Mouse (Mus musculus): ENCODE data around the gene Trpc6. TPM values are rescaled to one million over a fixed set of nuclear protein-coding genes. Genes with fewer than 3 reads are reported as not detected.

The Trpc6 gene
- total RNA-seq, 1 experiment: 0.54 TPM

GRCm38 (mm10) chr9:8643453-8643852 is 99.5 kb downstream of the Trpc6 start:
- H3K4me1 ChIP-seq (ENCODE audit: control insufficient read depth in 2 of 2, insufficient read depth in 2 of 2, low read length in 2 of 2, poor library complexity in 1 of 2): no peaks in the 10 kb centered on the region
- TF ChIP-seq HCFC1 (IDR thresholded peaks at IDR 0.05; ENCODE audit: borderline replicate concordance, insufficient read depth, low read length): no peak
- TF ChIP-seq ZC3H11A (IDR thresholded peaks at IDR 0.05; ENCODE audit: borderline replicate concordance, low read depth, low read length): no peak
- no peak for TF ChIP-seq MAFK (IDR thresholded peaks at IDR 0.05; ENCODE audit: insufficient read depth, low read depth, low read length)
- TF ChIP-seq ZNF384 (IDR thresholded peaks at IDR 0.05; ENCODE audit: low read depth, low read length): no peak
- TF ChIP-seq CHD2 (IDR thresholded peaks at IDR 0.05; ENCODE audit: low read depth, low read length): no peak

DNA sequence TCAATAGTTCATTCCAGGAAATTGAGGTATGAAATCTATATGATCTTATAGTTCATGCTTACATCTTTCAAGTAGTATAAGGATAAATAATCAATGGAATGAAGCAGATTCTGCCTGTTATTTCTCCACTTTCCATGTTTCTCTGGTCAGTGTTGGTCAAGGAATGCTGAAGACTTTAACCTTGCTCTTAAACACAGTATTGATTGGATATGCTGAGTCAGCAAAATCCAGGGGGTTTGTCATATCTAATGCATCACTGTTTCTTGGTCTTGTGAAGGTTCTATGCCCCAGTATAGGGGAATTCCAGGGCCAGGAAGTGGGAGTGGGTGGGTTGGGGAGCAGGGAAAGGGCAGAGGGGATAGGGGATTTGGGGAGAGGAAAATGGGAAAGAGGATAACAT is 111.4 kb downstream of the Trpc6 start:
- Histone ChIP-seq H3K4me1 (ENCODE audit: control insufficient read depth in 2 of 2, insufficient read depth in 2 of 2, low read length in 2 of 2, poor library complexity in 1 of 2) (no peaks in the 10 kb centered on the region), H3K36me3 (ENCODE audit: control insufficient read depth, insufficient read depth, low read length, poor library complexity, severe bottlenecking) (no peaks in the 10 kb centered on the region), H3K9me3 (ENCODE audit: control insufficient read depth, insufficient read depth, low read depth, low read length) (no peaks in the 10 kb centered on the region), H3K4me3 (ENCODE audit: insufficient read depth in 1 of 2, low read depth in 1 of 2, low read length in 2 of 2, poor library complexity in 1 of 2, severe bottlenecking in 1 of 2) (no peak overlapping the region), H3K9ac (ENCODE audit: insufficient read depth, low read depth, low read length, poor library complexity, severe bottlenecking) (no peak overlapping the region), H3K27ac (ENCODE audit: insufficient read depth, low read depth, low read length, poor library complexity, severe bottlenecking) (no peak overlapping the region)
- DNase-seq (ENCODE audit: low read depth, low spot score): no peak
- in situ Hi-C loops (cut with MboI; ENCODE audit: low sequenced_read_pairs in 2 of 2, unreplicated experiment in 2 of 2): no loop called here
- TF ChIP-seq ZNF384 (IDR thresholded peaks at IDR 0.05; ENCODE audit: low read depth, low read length): no peak
- TF ChIP-seq MAFK (IDR thresholded peaks at IDR 0.05; ENCODE audit: insufficient read depth, low read depth, low read length): peak; percentile 99
- TF ChIP-seq ZC3H11A (IDR thresholded peaks at IDR 0.05; ENCODE audit: borderline replicate concordance, low read depth, low read length): no peak
- TF ChIP-seq CHD2 (IDR thresholded peaks at IDR 0.05; ENCODE audit: low read depth, low read length): no peak

More at GRCm38 (mm10) chr9:8643453-8643852, 99.5 kb downstream of the Trpc6 start:
- Histone ChIP-seq H3K36me3 (ENCODE audit: control insufficient read depth, insufficient read depth, low read length, poor library complexity, severe bottlenecking) (no peaks in the 10 kb centered on the region), H3K9ac (ENCODE audit: insufficient read depth, low read depth, low read length, poor library complexity, severe bottlenecking) (no peak overlapping the region), H3K27ac (ENCODE audit: insufficient read depth, low read depth, low read length, poor library complexity, severe bottlenecking) (no peak overlapping the region), H3K4me3 (ENCODE audit: insufficient read depth in 1 of 2, low read depth in 1 of 2, low read length in 2 of 2, poor library complexity in 1 of 2, severe bottlenecking in 1 of 2) (no peak overlapping the region), H3K9me3 (ENCODE audit: control insufficient read depth, insufficient read depth, low read depth, low read length) (no peaks in the 10 kb centered on the region)
- in situ Hi-C loops (cut with MboI; ENCODE audit: low sequenced_read_pairs in 2 of 2, unreplicated experiment in 2 of 2): no loop called here
- no peak for DNase-seq (ENCODE audit: low read depth, low spot score)

GRCm38 (mm10) chr9:8672944-8673343 is 129.0 kb downstream of the Trpc6 start:
- in situ Hi-C loops (cut with MboI; ENCODE audit: low sequenced_read_pairs in 2 of 2, unreplicated experiment in 2 of 2): no loop called here

DNA sequence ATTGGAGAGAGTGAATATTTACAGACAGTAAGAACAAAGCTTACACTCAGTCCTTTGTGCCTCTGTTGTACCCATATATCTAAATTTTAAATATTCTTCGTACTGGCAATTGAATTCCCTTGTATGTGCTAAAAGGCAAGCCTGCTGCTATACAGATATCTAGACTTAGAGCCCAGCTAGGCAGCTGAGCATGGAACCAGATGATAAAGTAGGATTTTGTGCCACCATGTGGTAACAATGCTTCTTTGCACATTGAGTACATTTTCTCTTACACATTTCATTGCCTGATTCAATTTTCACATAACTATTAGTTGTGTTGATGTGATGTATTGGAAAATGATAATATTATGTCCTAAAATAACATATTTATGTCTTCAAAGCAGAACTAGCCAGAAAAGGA is 132.7 kb downstream of the Trpc6 start:
- Histone ChIP-seq H3K9me3 (ENCODE audit: control insufficient read depth, insufficient read depth, low read depth, low read length) (no peaks in the 10 kb centered on the region), H3K36me3 (ENCODE audit: control insufficient read depth, insufficient read depth, low read length, poor library complexity, severe bottlenecking) (no peaks in the 10 kb centered on the region), H3K9ac (ENCODE audit: insufficient read depth, low read depth, low read length, poor library complexity, severe bottlenecking) (no peak overlapping the region), H3K27ac (ENCODE audit: insufficient read depth, low read depth, low read length, poor library complexity, severe bottlenecking) (no peak overlapping the region), H3K4me3 (ENCODE audit: insufficient read depth in 1 of 2, low read depth in 1 of 2, low read length in 2 of 2, poor library complexity in 1 of 2, severe bottlenecking in 1 of 2) (no peak overlapping the region), H3K4me1 (ENCODE audit: control insufficient read depth in 2 of 2, insufficient read depth in 2 of 2, low read length in 2 of 2, poor library complexity in 1 of 2) (no peaks in the 10 kb centered on the region)
- in situ Hi-C loops (cut with MboI; ENCODE audit: low sequenced_read_pairs in 2 of 2, unreplicated experiment in 2 of 2): no loop called here
- TF ChIP-seq MAFK (IDR thresholded peaks at IDR 0.05; ENCODE audit: insufficient read depth, low read depth, low read length) (no peak), ZNF384 (IDR thresholded peaks at IDR 0.05; ENCODE audit: low read depth, low read length) (no peak), CHD2 (IDR thresholded peaks at IDR 0.05; ENCODE audit: low read depth, low read length) (no peak), ZC3H11A (IDR thresholded peaks at IDR 0.05; ENCODE audit: borderline replicate concordance, low read depth, low read length) (no peak), HCFC1 (IDR thresholded peaks at IDR 0.05; ENCODE audit: borderline replicate concordance, insufficient read depth, low read length) (no peak)
- DNase-seq (ENCODE audit: low read depth, low spot score): peak; percentile 7

More at GRCm38 (mm10) chr9:8672944-8673343, 129.0 kb downstream of the Trpc6 start:
- TF ChIP-seq CHD2 (IDR thresholded peaks at IDR 0.05; ENCODE audit: low read depth, low read length) (no peak), ZNF384 (IDR thresholded peaks at IDR 0.05; ENCODE audit: low read depth, low read length) (no peak), MAFK (IDR thresholded peaks at IDR 0.05; ENCODE audit: insufficient read depth, low read depth, low read length) (no peak), ZC3H11A (IDR thresholded peaks at IDR 0.05; ENCODE audit: borderline replicate concordance, low read depth, low read length) (no peak), HCFC1 (IDR thresholded peaks at IDR 0.05; ENCODE audit: borderline replicate concordance, insufficient read depth, low read length) (no peak)
- Histone ChIP-seq H3K9me3 (ENCODE audit: control insufficient read depth, insufficient read depth, low read depth, low read length) (no peaks in the 10 kb centered on the region), H3K4me1 (ENCODE audit: control insufficient read depth in 2 of 2, insufficient read depth in 2 of 2, low read length in 2 of 2, poor library complexity in 1 of 2) (no peaks in the 10 kb centered on the region), H3K36me3 (ENCODE audit: control insufficient read depth, insufficient read depth, low read length, poor library complexity, severe bottlenecking) (no peaks in the 10 kb centered on the region), H3K9ac (ENCODE audit: insufficient read depth, low read depth, low read length, poor library complexity, severe bottlenecking) (no peak overlapping the region), H3K4me3 (ENCODE audit: insufficient read depth in 1 of 2, low read depth in 1 of 2, low read length in 2 of 2, poor library complexity in 1 of 2, severe bottlenecking in 1 of 2) (no peak overlapping the region), H3K27ac (ENCODE audit: insufficient read depth, low read depth, low read length, poor library complexity, severe bottlenecking) (no peak overlapping the region)
- no peak for DNase-seq (ENCODE audit: low read depth, low spot score)

DNA sequence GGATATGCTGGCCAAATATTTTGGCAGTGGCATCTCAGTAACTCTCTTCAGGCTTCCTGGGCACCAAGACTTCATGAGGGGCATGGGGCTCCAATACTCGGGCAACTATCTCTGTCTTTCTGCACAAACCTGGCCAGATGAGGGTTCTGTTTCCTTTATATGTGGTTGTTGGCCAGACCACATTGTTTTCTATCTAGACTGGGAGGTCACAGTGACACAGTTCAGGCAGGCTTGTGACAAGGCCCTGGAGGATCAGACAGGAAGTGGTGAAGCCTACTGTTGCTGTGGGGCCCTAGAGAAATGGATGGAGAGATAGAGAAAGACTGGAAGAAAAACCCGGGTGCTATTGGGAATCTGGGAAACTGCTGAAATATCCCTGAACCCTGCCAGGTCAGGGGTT is 149.2 kb downstream of the Trpc6 start:
- H3K27ac ChIP-seq (ENCODE audit: insufficient read depth, low read depth, low read length, poor library complexity, severe bottlenecking): no peak overlapping the region
- no peak overlapping the region for H3K9ac ChIP-seq (ENCODE audit: insufficient read depth, low read depth, low read length, poor library complexity, severe bottlenecking)
- TF ChIP-seq ZC3H11A (IDR thresholded peaks at IDR 0.05; ENCODE audit: borderline replicate concordance, low read depth, low read length) (no peak), HCFC1 (IDR thresholded peaks at IDR 0.05; ENCODE audit: borderline replicate concordance, insufficient read depth, low read length) (no peak), CHD2 (IDR thresholded peaks at IDR 0.05; ENCODE audit: low read depth, low read length) (no peak), ZNF384 (IDR thresholded peaks at IDR 0.05; ENCODE audit: low read depth, low read length) (no peak), MAFK (IDR thresholded peaks at IDR 0.05; ENCODE audit: insufficient read depth, low read depth, low read length) (no peak)
- in situ Hi-C loops (cut with MboI; ENCODE audit: low sequenced_read_pairs in 2 of 2, unreplicated experiment in 2 of 2): loop anchor here (10.0 kb wide), 1 partner anchor 272 kb away; no protein-coding TSS in a partner anchor
- no peak overlapping the region for H3K4me3 ChIP-seq (ENCODE audit: insufficient read depth in 1 of 2, low read depth in 1 of 2, low read length in 2 of 2, poor library complexity in 1 of 2, severe bottlenecking in 1 of 2)
- H3K4me1 ChIP-seq (ENCODE audit: control insufficient read depth in 2 of 2, insufficient read depth in 2 of 2, low read length in 2 of 2, poor library complexity in 1 of 2): no peaks in the 10 kb centered on the region
- H3K9me3 ChIP-seq (ENCODE audit: control insufficient read depth, insufficient read depth, low read depth, low read length): no peaks in the 10 kb centered on the region
- H3K36me3 ChIP-seq (ENCODE audit: control insufficient read depth, insufficient read depth, low read length, poor library complexity, severe bottlenecking): no peaks in the 10 kb centered on the region
- no peak for DNase-seq (ENCODE audit: low read depth, low spot score)

All from ES-E14 (cell line).